Mouse (Mus musculus) neural tube, embryonic 11.5 days (tissue): Measurements from ENCODE around the gene Atp4b. TPM values are rescaled to one million over a fixed set of nuclear protein-coding genes. Genes with fewer than 3 reads are reported as not detected.

Source experiments
- ATAC-seq: fragments of 200-750 bp; cut with Nextera tagmentation; 2 replicates; pipeline ENCODE4 v1.8.0; 2017; ENCODE audit warnings: moderate number of reproducible peaks, mild to moderate bottlenecking, moderate TSS enrichment, moderate library complexity; ENCODE audit not compliant: insufficient read depth, low FRiP score, low TSS enrichment
- DNase-seq: peaks from one replicate; pipeline ENCODE4 v3.0.0-alpha.2; 2015; ENCODE audit warnings: low spot score
- H3K27ac ChIP-seq: fragments of 300-500 bp; sonication (generic); 2 replicates; pipeline ENCODE4 v1.5.1; 2014; ENCODE audit warnings: low read depth, mild to moderate bottlenecking, low read length
- H3K27me3 ChIP-seq: fragments of 300-500 bp; sonication (generic); 2 replicates; pipeline ENCODE4 v1.6.1; 2014; ENCODE audit warnings: mild to moderate bottlenecking, low read length, mixed read lengths; ENCODE audit not compliant: control insufficient read depth, insufficient read depth
- H3K36me3 ChIP-seq: fragments of 300-500 bp; sonication (generic); 2 replicates; pipeline ENCODE4 v1.6.1; 2014; ENCODE audit warnings: mild to moderate bottlenecking, low read length, moderate library complexity, mixed read lengths; ENCODE audit not compliant: control insufficient read depth, insufficient read depth
- H3K4me1 ChIP-seq: fragments of 300-500 bp; sonication (generic); 2 replicates; pipeline ENCODE4 v1.6.1; 2014; ENCODE audit warnings: low read length, mixed read lengths; ENCODE audit not compliant: control insufficient read depth, insufficient read depth
- H3K4me2 ChIP-seq: fragments of 300-500 bp; sonication (generic); 2 replicates; pipeline ENCODE4 v1.6.1; 2014; ENCODE audit warnings: low read depth, mild to moderate bottlenecking, moderate library complexity
- H3K4me3 ChIP-seq: fragments of 300-500 bp; sonication (generic); 2 replicates; pipeline ENCODE4 v1.5.1; 2014; ENCODE audit warnings: low read depth, low read length
- H3K9ac ChIP-seq: fragments of 300-500 bp; sonication (generic); 2 replicates; pipeline ENCODE4 v1.6.1; 2014; ENCODE audit warnings: mild to moderate bottlenecking, low read length
- H3K9me3 ChIP-seq: fragments of 300-500 bp; sonication (generic); 2 replicates; pipeline ENCODE4 v1.6.1; 2016; ENCODE audit warnings: low read length; ENCODE audit not compliant: control insufficient read depth
- WGBS: fragments of 180-500 bp; shearing (Covaris S2); extraction: QIAGEN DNeasy Blood & Tissue Kit; methylation state at CpG from one replicate; pipeline ENCODE4 v1.1.7; 2014; 5-methylcytosine and 5-hydroxymethylcytosine counted together
- polyA plus RNA-seq: library from polyadenylated mRNA; unstranded; fragments of >200 nt; fragmentation: Nextera tagmentation; extraction: Ambion mirVana; gene quantifications from 2 replicates; pipeline ENCODE4 v1.2.1, GENCODE M21; 2014

Gene Atp4b
- polyA plus RNA-seq, 1 experiment from 2014 or later = not detected

- Histone ChIP-seq H3K27ac (no peak overlapping the region), H3K4me2 (no peak overlapping the region), H3K9me3 (no peaks in the 10 kb centered on the region), H3K4me3 (no peak overlapping the region), H3K4me1 (no peaks in the 10 kb centered on the region), H3K36me3 (no peaks in the 10 kb centered on the region), H3K27me3 (no peaks in the 10 kb centered on the region), H3K9ac (no peak overlapping the region)
- DNase-seq (no peak), ATAC-seq (no peak)
- 79% methylated on average over 6 of the region's 6 CpGs for WGBS
These were observed 30.7 kb upstream of the Atp4b start for GRCm38 (mm10) chr8:13427351-13427750.

- Histone ChIP-seq H3K27ac (no peak overlapping the region), H3K4me3 (no peak overlapping the region), H3K36me3 (no peaks in the 10 kb centered on the region), H3K4me2 (no peak overlapping the region), H3K27me3 (no peaks in the 10 kb centered on the region), H3K9me3 (no peaks in the 10 kb centered on the region), H3K9ac (no peak overlapping the region), H3K4me1 (no peaks in the 10 kb centered on the region)
- DNase-seq (no peak), ATAC-seq (no peak)
- WGBS = 90% methylated on average over 6 of the region's 6 CpGs
These were observed 24.3 kb upstream of the Atp4b start for GRCm38 (mm10) chr8:13420970-13421369.

GRCm38 (mm10) chr8:13419111-13419639 lies 22.6 kb upstream of the Atp4b start:
- DNase-seq (no peak), ATAC-seq (no peak)
- 79% methylated on average over 2 of the region's 2 CpGs for WGBS
- H3K4me3 ChIP-seq = no peak overlapping the region
- H3K27ac ChIP-seq = no peak overlapping the region
- H3K9ac ChIP-seq = no peak overlapping the region
- H3K4me2 ChIP-seq = no peak overlapping the region
- no peaks in the 10 kb centered on the region for H3K36me3 ChIP-seq
- no peaks in the 10 kb centered on the region for H3K4me1 ChIP-seq
- no peaks in the 10 kb centered on the region for H3K27me3 ChIP-seq
- H3K9me3 ChIP-seq = no peaks in the 10 kb centered on the region

GRCm38 (mm10) chr8:13415879-13416278 lies 19.3 kb upstream of the Atp4b start:
- no peaks in the 10 kb centered on the region for H3K4me1 ChIP-seq
- WGBS = 81% methylated on average over 10 of the region's 10 CpGs
- H3K27ac ChIP-seq = no peak overlapping the region
- H3K9me3 ChIP-seq = no peaks in the 10 kb centered on the region
- ATAC-seq (no peak), DNase-seq (no peak)
- H3K36me3 ChIP-seq = no peaks in the 10 kb centered on the region
- no peak overlapping the region for H3K9ac ChIP-seq
- no peak overlapping the region for H3K4me3 ChIP-seq
- H3K27me3 ChIP-seq = no peaks in the 10 kb centered on the region
- no peak overlapping the region for H3K4me2 ChIP-seq

GRCm38 (mm10) chr8:13413823-13414390 lies 17.3 kb upstream of the Atp4b start:
- no peak overlapping the region for H3K4me2 ChIP-seq
- no peak for ATAC-seq
- H3K9ac ChIP-seq = no peak overlapping the region
- no peaks in the 10 kb centered on the region for H3K4me1 ChIP-seq
- H3K4me3 ChIP-seq = no peak overlapping the region
- DNase-seq = no peak
- H3K9me3 ChIP-seq = no peaks in the 10 kb centered on the region
- H3K36me3 ChIP-seq = no peaks in the 10 kb centered on the region
- WGBS = 51% methylated on average over 12 of the region's 12 CpGs
- no peak overlapping the region for H3K27ac ChIP-seq
- no peaks in the 10 kb centered on the region for H3K27me3 ChIP-seq

GRCm38 (mm10) chr8:13412891-13413558 lies 16.4 kb upstream of the Atp4b start:
- ATAC-seq (no peak), DNase-seq (peak; percentile 72)
- whole genome bisulfite sequencing = 69% methylated on average over 13 of the region's 13 CpGs
- Histone ChIP-seq H3K4me3 (no peak overlapping the region), H3K4me2 (no peak overlapping the region), H3K9me3 (no peaks in the 10 kb centered on the region), H3K36me3 (no peaks in the 10 kb centered on the region), H3K27ac (no peak overlapping the region), H3K27me3 (no peaks in the 10 kb centered on the region), H3K9ac (no peak overlapping the region), H3K4me1 (no peaks in the 10 kb centered on the region)

- H3K4me3 ChIP-seq = no peak overlapping the region
- ATAC-seq = no peak
- no peak overlapping the region for H3K27ac ChIP-seq
- H3K9ac ChIP-seq = no peak overlapping the region
- H3K36me3 ChIP-seq = no peaks in the 10 kb centered on the region
- H3K4me1 ChIP-seq = no peaks in the 10 kb centered on the region
- no peaks in the 10 kb centered on the region for H3K27me3 ChIP-seq
- 34% methylated on average over 6 of the region's 6 CpGs for WGBS
- peak; percentile 81 for DNase-seq
- no peak overlapping the region for H3K4me2 ChIP-seq
- H3K9me3 ChIP-seq = no peaks in the 10 kb centered on the region
These were observed 15.0 kb upstream of the Atp4b start for GRCm38 (mm10) chr8:13411597-13411996.

- no peak overlapping the region for H3K27ac ChIP-seq
- H3K9me3 ChIP-seq = no peaks in the 10 kb centered on the region
- H3K9ac ChIP-seq = no peak overlapping the region
- H3K27me3 ChIP-seq = no peaks in the 10 kb centered on the region
- no peak overlapping the region for H3K4me3 ChIP-seq
- no peak for ATAC-seq
- no peaks in the 10 kb centered on the region for H3K4me1 ChIP-seq
- 88% methylated on average over 5 of the region's 5 CpGs for WGBS
- no peak overlapping the region for H3K4me2 ChIP-seq
- no peaks in the 10 kb centered on the region for H3K36me3 ChIP-seq
- DNase-seq = no peak
These were observed 9.4 kb upstream of the Atp4b start for GRCm38 (mm10) chr8:13406011-13406410.

- ATAC-seq (no peak), DNase-seq (no peak)
- Histone ChIP-seq H3K4me2 (no peak within 1 kb of the TSS), H3K27ac (no peak within 1 kb of the TSS), H3K36me3 (no peaks in the 10 kb centered on the region), H3K4me1 (no peaks in the 10 kb centered on the region), H3K27me3 (no peaks in the 10 kb centered on the region), H3K9ac (no peak within 1 kb of the TSS), H3K9me3 (no peaks in the 10 kb centered on the region), H3K4me3 (no peak within 1 kb of the TSS)
- 84% methylated on average over 5 of the region's 5 CpGs for WGBS
These were observed 8.1 kb upstream of the Atp4b start, which contains the start of gene Grk1 for GRCm38 (mm10) chr8:13404666-13405131. Grk1 (plus strand) TSS chr8:13405081.
